Mouse (Mus musculus) megakaryocyte, embryonic 14.5 days (primary cell): ENCODE data around the gene Gm8369.

Experiments used
- FLI1 ChIP-seq: IDR thresholded peaks from 2 replicates; pipeline ENCODE4 v1.6.1; 2012; ENCODE audit warnings: low read length, inconsistent platforms, mixed read lengths
- GATA1 ChIP-seq: IDR thresholded peaks from 3 replicates; pipeline ENCODE4 v1.6.1; 2012; ENCODE audit warnings: mixed read lengths, low read length, inconsistent platforms, borderline replicate concordance

DNA sequence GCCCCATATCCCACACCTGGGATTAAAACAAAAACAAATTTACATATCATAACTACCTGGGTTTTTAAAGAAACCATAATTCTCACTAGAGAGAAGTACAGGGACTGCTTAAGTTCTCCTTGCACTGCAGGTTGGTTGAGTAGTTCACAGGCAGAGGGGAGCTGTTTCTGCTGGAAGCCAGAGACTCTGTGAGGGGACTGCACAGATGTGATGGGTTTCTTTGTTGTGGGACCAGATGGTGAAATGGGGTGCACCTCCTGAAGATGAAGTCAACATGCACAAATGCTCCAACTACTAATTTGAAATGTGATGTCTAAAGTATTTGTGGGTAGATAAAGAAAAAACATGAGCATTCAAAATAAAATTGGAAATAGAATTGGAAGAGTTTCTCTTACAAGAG lies 62.2 kb downstream of the Gm8369 start:
- TF ChIP-seq GATA1 (no peak), FLI1 (no peak)
